Mouse (Mus musculus) neural tube, embryonic 13.5 days (tissue): Measurements from ENCODE around the gene Adprhl1. TPM values are rescaled to one million over a fixed set of nuclear protein-coding genes. Genes with fewer than 3 reads are reported as not detected.

Experiments used
- ATAC-seq: fragments of 200-750 bp; cut with Nextera tagmentation; 2 replicates; pipeline ENCODE4 v1.8.0; 2017; ENCODE audit warnings: low read depth, mild to moderate bottlenecking, moderate TSS enrichment, moderate library complexity
- H3K27ac ChIP-seq: fragments of 300-500 bp; sonication (generic); replicated peaks from 2 replicates; pipeline ENCODE4 v1.5.1; 2015; ENCODE audit warnings: moderate library complexity, mild to moderate bottlenecking, inconsistent platforms
- H3K27me3 ChIP-seq: fragments of 300-500 bp; sonication (generic); 2 replicates; pipeline ENCODE4 v1.6.1; 2015; ENCODE audit warnings: mild to moderate bottlenecking, inconsistent platforms
- H3K36me3 ChIP-seq: fragments of 300-500 bp; sonication (generic); 2 replicates; pipeline ENCODE4 v1.6.1; 2015; ENCODE audit warnings: mild to moderate bottlenecking, inconsistent platforms
- H3K4me1 ChIP-seq: fragments of 300-500 bp; sonication (generic); replicated peaks from 2 replicates; pipeline ENCODE4 v1.6.1; 2015; ENCODE audit warnings: inconsistent platforms
- H3K4me2 ChIP-seq: fragments of 300-500 bp; sonication (generic); 2 replicates; pipeline ENCODE4 v1.6.1; 2015; ENCODE audit warnings: inconsistent platforms, mild to moderate bottlenecking, moderate library complexity
- H3K4me3 ChIP-seq: fragments of 300-500 bp; sonication (generic); 2 replicates; pipeline ENCODE4 v1.5.1; 2015; ENCODE audit warnings: mild to moderate bottlenecking, inconsistent platforms
- H3K9ac ChIP-seq: fragments of 300-500 bp; sonication (generic); 2 replicates; pipeline ENCODE4 v1.6.1; 2015; ENCODE audit warnings: moderate library complexity, mild to moderate bottlenecking, inconsistent platforms
- H3K9me3 ChIP-seq: fragments of 300-500 bp; sonication (generic); 2 replicates; pipeline ENCODE4 v1.6.1; 2016; ENCODE audit warnings: inconsistent platforms
- whole genome bisulfite sequencing: fragments of 180-500 bp; shearing (Covaris S2); methylation state at CpG from one replicate; pipeline ENCODE4 v1.1.7; 2015; 5-methylcytosine and 5-hydroxymethylcytosine counted together
- polyA plus RNA-seq: library from polyadenylated mRNA; unstranded; fragments of >200 nt; fragmentation: Nextera tagmentation; extraction: Ambion mirVana; gene quantifications from 2 replicates; pipeline ENCODE4 v1.2.1, GENCODE M21; 2015

Gene Adprhl1
- polyA plus RNA-seq, 1 experiment from 2014 or later = 2.4 TPM

DNA sequence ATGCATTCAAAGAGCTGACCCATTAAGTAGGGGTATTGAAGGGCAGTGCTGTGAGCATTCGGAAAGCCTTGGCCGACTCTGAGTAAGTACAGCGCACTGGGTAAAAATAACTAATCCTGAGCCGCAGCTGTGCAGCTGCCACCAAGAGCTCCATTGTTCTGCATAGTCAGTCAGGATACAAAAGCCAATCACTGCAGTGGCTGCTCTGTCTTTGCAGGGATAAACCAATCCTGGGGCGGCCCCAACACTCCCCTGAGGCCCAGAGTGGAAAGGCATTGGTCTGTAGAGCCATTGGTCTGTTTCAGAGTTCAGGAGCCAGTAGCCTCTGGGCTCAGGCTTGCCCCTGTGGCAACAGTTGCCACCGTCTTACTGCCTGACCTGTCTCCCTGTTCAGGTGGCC, 27.7 kb downstream of the Adprhl1 start:
- H3K27me3 ChIP-seq = peaks cover 7% of the 10 kb centered on the region; the same call in 1 of the 2 replicates
- WGBS = 54% methylated on average over 6 of the region's 6 CpGs
- H3K9ac ChIP-seq = no peak overlapping the region
- H3K4me1 ChIP-seq = peaks cover 14% of the 10 kb centered on the region; the same call in 1 of the 2 replicates
- no peak for ATAC-seq
- no peak overlapping the region for H3K4me2 ChIP-seq
- H3K36me3 ChIP-seq = no peaks in the 10 kb centered on the region
- H3K4me3 ChIP-seq = no peak overlapping the region
- no peaks in the 10 kb centered on the region for H3K9me3 ChIP-seq
- H3K27ac ChIP-seq = no peak overlapping the region

DNA sequence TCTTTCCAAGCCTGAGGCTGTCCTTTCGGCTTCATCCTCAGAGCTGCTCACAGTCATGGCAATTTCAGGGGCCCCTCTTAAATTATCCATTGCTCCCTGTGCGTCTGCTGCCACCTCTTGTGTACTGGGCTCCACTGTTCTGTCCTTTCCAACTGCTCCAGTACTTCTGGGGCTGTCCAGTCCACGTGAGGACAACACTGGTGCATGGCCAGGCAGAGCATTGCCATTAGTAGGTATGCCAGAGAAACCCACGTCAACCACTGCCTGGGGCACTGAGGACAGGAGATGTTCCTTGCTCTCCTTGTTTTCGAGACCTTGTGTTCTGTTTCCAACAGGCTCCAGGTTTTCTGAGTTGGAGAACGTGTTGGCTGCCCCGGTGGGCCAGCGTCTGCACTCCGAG, 29.5 kb downstream of the Adprhl1 start:
- Histone ChIP-seq H3K9ac (no peak overlapping the region), H3K27me3 (0 out of 2 replicates have a peak, but pooled peaks cover under 1% of the 10 kb centered on the region), H3K4me2 (no peak overlapping the region), H3K27ac (no peak overlapping the region), H3K4me1 (peaks cover 12% of the 10 kb centered on the region; the same call in 1 of the 2 replicates), H3K4me3 (no peak overlapping the region), H3K9me3 (no peaks in the 10 kb centered on the region), H3K36me3 (no peaks in the 10 kb centered on the region)
- ATAC-seq = no peak
- WGBS = 81% methylated on average over 9 of the region's 9 CpGs

DNA sequence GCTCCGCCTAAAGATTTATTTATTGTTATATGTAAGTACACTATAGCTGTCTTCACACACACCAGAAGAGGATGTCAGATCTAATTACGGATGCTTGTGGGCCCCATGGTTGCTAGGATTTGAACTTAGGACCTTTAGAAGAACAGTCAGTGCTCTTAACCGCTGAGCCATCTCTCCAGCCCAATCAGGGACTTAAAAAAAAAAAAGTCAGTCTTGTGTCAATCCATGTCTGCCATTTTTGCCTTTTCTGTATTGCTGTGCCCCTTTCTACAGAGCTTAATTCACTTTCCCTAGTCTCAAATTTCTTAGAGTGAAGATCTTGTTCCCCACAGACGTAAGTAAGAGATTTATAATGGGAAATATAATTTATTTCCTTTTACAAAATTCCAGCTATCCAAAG, 35.5 kb downstream of the Adprhl1 start:
- no peak overlapping the region for H3K4me3 ChIP-seq
- no peaks in the 10 kb centered on the region for H3K9me3 ChIP-seq
- H3K36me3 ChIP-seq = no peaks in the 10 kb centered on the region
- ATAC-seq = no peak
- peaks cover 4% of the 10 kb centered on the region; the same call in 1 of the 2 replicates for H3K4me1 ChIP-seq
- H3K4me2 ChIP-seq = no peak overlapping the region
- no peak overlapping the region for H3K27ac ChIP-seq
- 77% methylated on average over 4 of the region's 4 CpGs for WGBS
- H3K27me3 ChIP-seq = no peaks in the 10 kb centered on the region
- H3K9ac ChIP-seq = no peak overlapping the region

DNA sequence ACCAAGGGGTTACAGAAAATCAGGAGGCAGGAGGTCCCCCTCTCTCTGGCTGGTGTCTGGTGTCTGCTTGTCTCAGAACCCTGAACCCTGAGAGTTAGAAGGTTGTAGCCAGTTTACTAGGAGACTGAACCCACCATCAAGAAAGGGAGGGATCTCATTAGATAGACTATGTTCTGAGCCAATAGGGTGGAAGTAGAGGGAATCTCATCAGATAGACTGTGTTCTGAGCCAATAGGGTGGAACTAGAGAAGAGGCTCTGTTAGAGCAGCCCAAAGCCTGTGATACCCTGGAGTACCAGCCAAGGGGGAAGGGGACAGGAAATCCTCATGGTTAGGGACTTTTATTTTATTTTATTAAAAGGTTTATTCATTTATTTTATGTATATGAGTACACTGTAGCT, 36.0 kb downstream of the Adprhl1 start:
- Histone ChIP-seq H3K4me1 (peaks cover 8% of the 10 kb centered on the region; the same call in 1 of the 2 replicates), H3K9ac (no peak overlapping the region), H3K9me3 (no peaks in the 10 kb centered on the region), H3K4me2 (no peak overlapping the region), H3K27ac (no peak overlapping the region), H3K4me3 (no peak overlapping the region), H3K27me3 (no peaks in the 10 kb centered on the region), H3K36me3 (no peaks in the 10 kb centered on the region)
- ATAC-seq = no peak

DNA sequence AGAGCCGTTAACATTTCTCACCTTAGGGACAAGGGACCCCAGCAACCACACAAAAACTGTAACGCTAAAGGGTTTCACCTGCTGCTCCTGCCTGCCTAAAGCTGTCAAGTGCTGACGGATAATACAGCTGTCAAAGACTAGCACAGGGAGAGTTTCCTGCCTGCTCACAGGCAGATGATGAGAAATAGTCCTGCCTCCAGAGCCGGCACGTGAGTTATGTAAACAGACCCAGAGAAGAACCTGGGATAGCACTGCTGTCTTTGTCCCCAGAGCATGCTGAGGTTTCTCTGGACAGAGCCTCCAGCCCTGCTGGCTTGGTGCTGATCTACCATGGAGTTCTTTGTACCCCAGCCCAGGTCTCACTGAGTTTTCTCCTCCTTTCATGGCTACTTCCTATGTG, 36.9 kb downstream of the Adprhl1 start:
- ATAC-seq = no peak

DNA sequence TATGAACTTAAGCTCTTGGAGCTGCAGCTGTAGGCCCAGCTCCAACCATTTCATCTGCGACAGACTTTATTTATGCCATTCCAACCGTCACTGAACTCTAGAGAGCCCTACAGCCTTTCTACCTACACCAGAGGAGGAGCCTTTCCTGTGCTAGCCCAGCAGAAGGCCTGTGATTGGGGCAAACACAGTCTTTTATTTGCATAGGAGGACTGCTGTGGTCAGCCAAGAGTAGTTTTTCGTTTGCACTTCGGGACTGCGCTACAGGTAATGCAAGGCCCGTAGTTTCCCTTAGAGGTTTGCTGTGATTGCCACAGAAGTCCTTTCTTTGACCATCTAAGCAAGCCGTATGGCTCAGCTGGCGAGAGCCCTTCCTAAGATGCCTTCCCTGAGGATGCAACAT, 37.6 kb downstream of the Adprhl1 start:
- no peak for ATAC-seq
- H3K4me1 ChIP-seq = peaks cover 8% of the 10 kb centered on the region; the same call in 1 of the 2 replicates
- 68% methylated on average over 8 of the region's 8 CpGs for WGBS
- no peaks in the 10 kb centered on the region for H3K36me3 ChIP-seq
- H3K9ac ChIP-seq = no peak overlapping the region
- no peak overlapping the region for H3K27ac ChIP-seq
- no peaks in the 10 kb centered on the region for H3K9me3 ChIP-seq
- H3K4me3 ChIP-seq = no peak overlapping the region
- no peaks in the 10 kb centered on the region for H3K27me3 ChIP-seq
- no peak overlapping the region for H3K4me2 ChIP-seq

More for the DNA sequence above, 36.9 kb downstream of the Adprhl1 start:
- no peaks in the 10 kb centered on the region for H3K36me3 ChIP-seq
- H3K4me1 ChIP-seq = peaks cover 8% of the 10 kb centered on the region; the same call in 1 of the 2 replicates
- H3K9ac ChIP-seq = no peak overlapping the region
- H3K9me3 ChIP-seq = no peaks in the 10 kb centered on the region
- WGBS = 46% methylated on average over 5 of the region's 5 CpGs
- H3K4me3 ChIP-seq = no peak overlapping the region
- H3K4me2 ChIP-seq = no peak overlapping the region
- no peaks in the 10 kb centered on the region for H3K27me3 ChIP-seq
- H3K27ac ChIP-seq = no peak overlapping the region

DNA sequence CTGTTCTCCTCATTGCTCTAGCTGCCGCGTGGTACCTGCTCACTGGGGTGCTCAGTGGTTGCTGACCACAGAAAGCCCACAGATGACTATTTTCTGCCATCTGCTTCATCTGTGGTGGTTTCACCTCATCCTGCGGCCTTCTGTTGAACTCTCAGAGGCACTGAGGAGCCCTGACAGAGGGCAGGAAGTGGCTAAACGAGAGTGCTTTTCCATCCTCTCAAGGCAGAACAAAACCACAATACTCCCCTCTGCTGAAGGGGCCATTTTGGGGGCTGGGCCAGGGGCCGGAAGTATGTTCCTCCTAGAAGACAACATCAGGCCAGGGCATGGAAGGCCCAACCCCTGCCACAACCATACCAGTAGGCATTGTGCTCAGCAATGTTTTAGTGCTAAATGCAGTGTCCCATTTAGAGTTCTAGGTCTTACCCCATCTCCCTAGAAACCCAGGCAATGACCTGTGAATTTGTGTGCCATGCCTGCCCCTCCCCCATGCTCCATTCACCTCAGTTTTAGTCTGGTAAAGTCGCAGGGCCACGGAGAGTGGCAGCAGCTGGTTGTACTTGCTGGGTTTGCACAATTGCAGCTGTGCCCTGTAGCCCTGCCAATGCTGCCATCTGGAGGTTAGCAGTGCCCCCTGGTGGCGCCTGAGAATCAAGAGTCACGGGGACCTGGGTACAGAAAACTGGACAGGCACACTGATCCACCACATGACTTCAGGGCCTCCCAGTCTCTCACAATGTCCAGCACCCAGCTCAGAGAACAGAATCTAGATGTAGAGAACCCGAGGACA, 40.3 kb downstream of the Adprhl1 start:
- Histone ChIP-seq H3K4me2 (peak overlapping the region; percentile 38), H3K36me3 (no peaks in the 10 kb centered on the region), H3K27me3 (no peaks in the 10 kb centered on the region), H3K4me1 (peaks cover 8% of the 10 kb centered on the region; the same call in 1 of the 2 replicates), H3K9me3 (no peaks in the 10 kb centered on the region), H3K9ac (no peak overlapping the region), H3K27ac (no peak overlapping the region), H3K4me3 (no peak overlapping the region)
- ATAC-seq = peak; percentile 71
- 23% methylated on average over 10 of the region's 10 CpGs for WGBS

DNA sequence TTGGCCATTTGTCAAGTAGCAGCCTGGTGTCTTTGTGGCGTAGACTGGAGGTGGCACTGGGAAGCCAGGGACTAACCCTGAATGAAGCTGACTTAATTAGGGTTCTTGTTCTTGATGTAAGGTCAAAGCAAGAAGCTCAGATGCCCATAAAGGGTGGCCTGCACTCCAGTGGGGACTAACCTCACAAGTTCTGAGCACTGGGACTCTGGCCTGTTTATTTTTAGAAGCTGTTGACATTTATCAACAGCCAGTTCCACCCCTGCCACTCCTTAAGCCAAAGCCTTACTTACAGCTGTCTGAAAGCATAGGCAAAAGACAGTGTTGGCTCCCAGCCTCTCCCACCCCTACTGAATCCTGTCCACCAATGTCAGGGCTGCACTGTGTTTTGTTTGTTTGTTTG, 44.2 kb downstream of the Adprhl1 start:
- Histone ChIP-seq H3K4me1 (peaks cover 8% of the 10 kb centered on the region; the same call in 1 of the 2 replicates), H3K36me3 (no peaks in the 10 kb centered on the region), H3K4me3 (no peak overlapping the region), H3K27me3 (no peaks in the 10 kb centered on the region), H3K4me2 (no peak overlapping the region), H3K9ac (no peak overlapping the region), H3K9me3 (no peaks in the 10 kb centered on the region), H3K27ac (no peak overlapping the region)
- ATAC-seq = no peak
- WGBS = 47% methylated on average over 1 of the region's 1 CpGs

DNA sequence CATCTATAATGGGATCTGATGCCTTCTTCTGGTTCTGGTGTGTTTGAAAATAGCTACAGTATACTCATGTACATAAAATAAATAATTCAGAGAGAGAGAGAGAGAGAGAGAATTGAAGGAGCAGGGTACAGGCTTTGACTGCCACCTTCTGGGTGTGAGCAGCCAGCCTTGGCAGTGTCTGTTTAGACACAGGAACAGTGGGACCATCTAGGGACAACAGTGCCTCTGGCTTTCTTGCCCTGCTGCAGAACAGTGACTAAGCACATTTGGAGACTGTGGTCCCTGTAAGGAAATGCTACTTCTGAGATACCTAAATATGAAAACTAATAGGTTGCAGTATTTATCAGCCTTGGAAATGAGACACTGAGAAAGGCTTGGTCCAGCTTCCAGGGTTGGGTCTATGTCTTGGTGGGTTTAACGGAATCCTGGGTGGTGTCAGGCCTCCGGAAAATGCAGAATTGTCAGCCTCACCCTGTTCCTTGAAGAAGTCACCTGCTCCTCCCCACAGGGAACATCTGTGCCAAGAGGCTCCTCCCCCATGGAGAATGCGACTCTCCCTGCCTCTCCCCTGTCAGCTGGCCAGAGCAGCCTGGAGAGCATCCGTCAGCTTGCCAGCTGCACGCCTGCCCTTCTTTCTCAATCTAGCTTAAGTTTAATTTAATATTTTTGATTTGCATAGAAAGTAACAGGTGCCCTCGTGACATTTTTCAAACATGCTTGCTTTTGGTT, 45.2 kb downstream of the Adprhl1 start:
- Histone ChIP-seq H3K9me3 (no peaks in the 10 kb centered on the region), H3K27ac (no peak overlapping the region), H3K27me3 (no peaks in the 10 kb centered on the region), H3K9ac (no peak overlapping the region), H3K4me1 (peaks cover 8% of the 10 kb centered on the region; the same call in 1 of the 2 replicates), H3K4me2 (no peak overlapping the region), H3K36me3 (no peaks in the 10 kb centered on the region), H3K4me3 (no peak overlapping the region)
- 46% methylated on average over 6 of the region's 6 CpGs for WGBS
- ATAC-seq = no peak

DNA sequence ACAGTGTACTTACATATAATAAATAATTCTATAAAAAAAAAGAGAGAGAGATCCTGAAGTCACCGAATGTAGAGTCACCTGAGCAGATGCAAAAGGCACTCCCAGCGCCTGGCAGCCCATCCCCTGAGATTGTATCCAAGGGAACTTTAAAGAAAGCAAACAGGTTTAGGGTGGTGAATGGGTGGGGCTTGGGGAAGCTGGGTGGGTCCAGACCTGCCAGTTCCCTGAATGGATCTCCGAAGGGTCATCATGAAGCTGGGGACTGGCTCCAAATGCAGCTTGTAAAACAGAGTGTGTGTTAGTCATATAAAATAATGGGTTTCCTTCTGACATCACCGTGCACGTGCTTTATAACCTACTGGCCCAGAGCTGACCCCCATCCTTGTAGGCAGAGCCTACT, 47.7 kb downstream of the Adprhl1 start:
- H3K4me1 ChIP-seq = no peaks in the 10 kb centered on the region
- H3K27ac ChIP-seq = no peak overlapping the region
- no peak overlapping the region for H3K9ac ChIP-seq
- WGBS = 37% methylated on average over 5 of the region's 5 CpGs
- no peak for ATAC-seq
- no peak overlapping the region for H3K4me2 ChIP-seq
- no peaks in the 10 kb centered on the region for H3K36me3 ChIP-seq
- no peaks in the 10 kb centered on the region for H3K9me3 ChIP-seq
- H3K27me3 ChIP-seq = peaks cover 22% of the 10 kb centered on the region
- H3K4me3 ChIP-seq = no peak overlapping the region

DNA sequence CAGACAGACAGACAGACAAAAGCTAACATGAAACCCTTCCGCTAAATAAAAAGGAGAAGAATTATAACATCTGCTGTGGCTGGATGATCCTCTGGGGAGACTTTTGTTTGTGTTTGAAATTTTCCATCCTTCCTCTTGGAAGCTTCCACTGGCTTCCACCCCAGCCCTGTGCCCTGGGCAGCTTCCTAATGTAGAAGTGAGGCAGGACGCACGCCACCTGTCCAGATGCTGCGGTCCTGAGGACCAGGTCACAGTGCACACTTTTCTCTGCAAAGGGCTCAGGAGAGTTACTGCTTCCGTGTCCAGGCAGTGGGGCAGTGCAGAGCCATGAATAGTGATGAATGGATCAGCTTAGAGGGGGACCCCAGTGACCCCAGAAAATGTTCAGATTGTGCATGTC, 48.7 kb downstream of the Adprhl1 start:
- Histone ChIP-seq H3K36me3 (no peaks in the 10 kb centered on the region), H3K9me3 (no peaks in the 10 kb centered on the region), H3K9ac (no peak overlapping the region), H3K4me3 (no peak overlapping the region), H3K4me2 (no peak overlapping the region), H3K27ac (no peak overlapping the region), H3K4me1 (peaks cover 7% of the 10 kb centered on the region), H3K27me3 (peaks cover 30% of the 10 kb centered on the region)
- WGBS = 83% methylated on average over 5 of the region's 5 CpGs
- no peak for ATAC-seq

DNA sequence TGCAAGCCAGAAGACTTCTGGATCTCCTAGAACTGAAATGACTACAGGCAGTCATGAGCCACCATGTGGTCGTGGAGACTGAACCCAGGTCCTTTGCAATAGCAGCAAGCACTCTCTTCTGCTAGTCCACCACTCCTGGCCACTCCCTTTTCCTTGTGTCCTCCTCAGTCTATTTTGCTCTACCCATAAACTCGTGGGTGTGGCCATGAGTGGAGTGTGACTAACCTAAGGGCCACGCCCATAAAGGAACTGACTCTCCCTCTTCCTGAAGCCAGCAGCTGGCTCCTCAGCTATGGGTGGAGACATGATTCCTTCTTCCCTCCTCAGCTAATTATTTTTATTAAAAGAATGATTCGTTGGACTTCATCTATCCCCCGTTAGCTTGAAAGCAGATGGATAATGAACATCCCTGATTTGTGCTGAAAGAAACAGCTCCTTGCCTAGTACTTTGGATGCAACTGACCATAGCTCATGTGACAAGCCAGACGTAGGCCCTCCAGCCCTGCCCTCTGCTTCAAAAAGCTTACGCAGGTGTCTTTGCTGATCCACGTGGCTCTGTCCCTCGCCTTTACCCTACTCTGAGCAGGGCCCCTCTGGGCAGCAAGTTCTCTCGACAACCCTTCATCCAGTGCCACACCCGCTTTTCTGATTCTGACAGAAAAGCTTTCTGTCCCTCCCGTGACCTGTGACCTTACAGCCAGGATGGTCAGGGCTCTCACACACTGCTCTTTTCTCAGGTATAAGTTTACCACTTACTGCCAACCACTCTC, 49.4 kb downstream of the Adprhl1 start:
- no peak for ATAC-seq
- Histone ChIP-seq H3K9me3 (no peaks in the 10 kb centered on the region), H3K36me3 (no peaks in the 10 kb centered on the region), H3K4me2 (no peak overlapping the region), H3K27me3 (peaks cover 35% of the 10 kb centered on the region), H3K4me3 (no peak overlapping the region), H3K27ac (no peak overlapping the region), H3K9ac (no peak overlapping the region), H3K4me1 (peaks cover 12% of the 10 kb centered on the region)
- WGBS = 73% methylated on average over 12 of the region's 12 CpGs
